Mouse (Mus musculus) layer of hippocampus, adult 2 months (tissue): ENCODE data around the gene Plch1. TPM values are rescaled to one million over a fixed set of nuclear protein-coding genes. Genes with fewer than 3 reads are reported as not detected.
A peak's percentile ranks its signal among the peaks of the same experiment; 100 is the strongest.

Source experiments
- DNase-seq, 2 experiments: peaks; one replicate each; pipeline ENCODE4 v3.0.0; 2022; ENCODE audit warnings: low spot score in 2 of 2
- H3K27ac ChIP-seq: fragments of 200-600 bp; 2 replicates; pipeline ENCODE4 v1.8.1; 2022
- H3K4me3 ChIP-seq: fragments of 200-600 bp; 2 replicates; pipeline ENCODE4 v1.8.1; 2022; ENCODE audit warnings: mild to moderate bottlenecking
- CTCF ChIP-seq: fragments of 200-600 bp; conservative IDR thresholded peaks from 2 replicates; pipeline ENCODE4 v1.8.1; 2022; ENCODE audit warnings: antibody characterized with exemption, mild to moderate bottlenecking, moderate library complexity
- total RNA-seq, 2 experiments: library from RNA; stranded (reverse); gene quantifications; 2 replicates each; pipeline ENCODE4 v1.2.3; 2021

Plch1 gene
- total RNA-seq, 2 experiments from 2014 or later: 3.9 to 5.0 TPM

- Histone ChIP-seq H3K27ac (no peak overlapping the region), H3K4me3 (no peak overlapping the region)
- DNase-seq: no peak
- TF ChIP-seq CTCF: no peak
These were observed 138.5 kb downstream of the Plch1 start for GRCm38 (mm10) chr3:63760821-63761220.

- no peak overlapping the region for H3K4me3 ChIP-seq
- no peak for TF ChIP-seq CTCF
- DNase-seq: no peak
- no peak overlapping the region for H3K27ac ChIP-seq
These were observed 159.2 kb downstream of the Plch1 start for GRCm38 (mm10) chr3:63740073-63740472.

DNA sequence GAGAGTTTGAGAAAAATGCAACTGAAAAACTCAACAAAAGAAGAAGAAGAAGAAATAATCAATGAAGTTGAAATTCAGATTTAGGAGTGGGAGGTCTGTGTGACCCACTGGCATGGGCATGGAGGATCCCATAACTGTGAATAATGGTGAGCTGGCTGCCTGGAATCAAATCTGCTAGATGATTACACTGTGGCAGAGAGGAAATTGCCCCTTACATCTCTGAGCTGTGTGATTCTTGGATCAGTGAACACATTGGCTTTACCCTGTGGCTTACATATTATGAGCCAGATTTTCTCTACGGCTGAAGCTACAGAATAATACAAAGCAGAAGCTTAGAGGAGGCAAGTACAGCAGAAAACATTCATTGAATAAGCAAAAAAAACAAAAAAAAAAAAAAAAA lies 170.9 kb downstream of the Plch1 start:
- TF ChIP-seq CTCF: no peak
- DNase-seq: no peak

DNA sequence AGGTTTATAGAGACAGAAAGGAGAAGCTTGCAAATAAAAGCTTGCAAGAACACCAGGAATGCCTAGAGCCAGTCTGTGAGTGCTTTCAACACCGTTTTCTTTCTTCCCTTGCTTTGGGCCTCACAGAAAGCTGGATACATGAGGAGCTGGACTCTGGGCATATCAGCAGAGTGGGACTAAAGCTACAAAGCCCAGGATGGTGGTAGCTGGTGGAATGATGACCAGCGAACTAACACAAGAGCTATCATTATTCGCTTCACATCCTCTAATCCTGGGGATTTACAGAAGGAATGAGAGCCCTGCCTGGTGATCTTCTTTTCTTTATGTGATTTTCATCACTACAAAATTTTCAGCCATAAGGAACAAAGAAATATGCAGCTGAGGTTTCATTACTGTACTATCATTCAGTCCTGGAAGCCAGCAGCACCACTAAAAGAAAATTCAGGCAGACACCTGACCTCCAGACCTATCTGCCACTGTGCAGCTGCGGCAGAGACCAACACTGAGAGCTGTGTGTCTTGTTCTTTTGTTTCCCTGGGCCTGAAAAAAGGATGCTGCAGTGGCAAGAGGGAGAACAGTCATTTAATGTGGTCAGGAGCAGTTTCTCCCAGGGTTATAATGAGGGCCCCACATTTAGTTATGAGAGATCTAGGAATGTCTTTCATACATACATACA lies 172.5 kb downstream of the Plch1 start:
- H3K27ac ChIP-seq: no peak overlapping the region
- no peak for DNase-seq
- H3K4me3 ChIP-seq: no peak overlapping the region
- TF ChIP-seq CTCF: no peak

More for the DNA sequence above, 170.9 kb downstream of the Plch1 start:
- Histone ChIP-seq H3K27ac (no peak overlapping the region), H3K4me3 (no peak overlapping the region)

DNA sequence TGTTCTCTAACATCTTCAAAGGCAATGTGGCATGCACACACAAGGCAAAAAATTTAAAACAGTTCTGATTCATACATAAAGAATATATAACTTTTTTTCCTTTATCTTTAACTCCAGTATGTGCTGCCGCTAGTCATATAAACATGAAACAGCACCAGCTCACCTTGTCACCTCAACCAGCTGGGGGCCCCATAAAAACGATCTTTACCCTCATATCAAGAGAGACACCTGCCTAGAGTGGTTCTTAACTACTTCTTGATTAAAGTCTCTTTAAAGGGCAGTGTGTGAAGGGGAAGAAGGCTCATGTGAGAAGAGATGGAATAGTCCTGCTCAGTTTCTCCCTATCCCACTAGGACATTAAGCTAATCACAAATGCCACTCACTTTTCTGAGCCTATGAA lies 205.6 kb downstream of the Plch1 start:
- TF ChIP-seq CTCF: no peak
- DNase-seq: no peak
- H3K4me3 ChIP-seq: no peak overlapping the region
- H3K27ac ChIP-seq: no peak overlapping the region

DNA sequence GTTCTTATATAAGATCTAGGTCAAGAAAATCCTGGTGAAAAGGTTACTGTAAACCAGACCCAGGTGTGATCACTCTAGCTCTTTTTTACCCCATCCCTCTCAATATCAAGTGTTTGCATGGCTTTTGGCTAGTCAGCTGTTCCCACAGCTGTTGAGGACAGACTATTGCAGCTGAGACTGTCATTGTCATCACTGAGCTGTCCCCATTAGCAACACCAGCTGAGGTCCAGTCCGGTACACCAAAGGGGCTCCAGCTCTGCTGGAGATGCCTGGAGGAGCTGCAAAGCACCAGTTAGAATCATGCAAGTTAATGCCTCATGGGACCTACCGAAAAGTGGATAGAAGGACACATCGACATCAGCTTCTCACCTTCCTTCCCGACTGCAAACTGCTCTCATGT lies 206.5 kb downstream of the Plch1 start:
- TF ChIP-seq CTCF: no peak
- no peak overlapping the region for H3K4me3 ChIP-seq
- H3K27ac ChIP-seq: no peak overlapping the region
- DNase-seq: no peak

- no peak for DNase-seq
- Histone ChIP-seq H3K27ac (no peak overlapping the region), H3K4me3 (no peak overlapping the region)
- no peak for TF ChIP-seq CTCF
These were observed 230.5 kb downstream of the Plch1 start for GRCm38 (mm10) chr3:63668779-63669178.

DNA sequence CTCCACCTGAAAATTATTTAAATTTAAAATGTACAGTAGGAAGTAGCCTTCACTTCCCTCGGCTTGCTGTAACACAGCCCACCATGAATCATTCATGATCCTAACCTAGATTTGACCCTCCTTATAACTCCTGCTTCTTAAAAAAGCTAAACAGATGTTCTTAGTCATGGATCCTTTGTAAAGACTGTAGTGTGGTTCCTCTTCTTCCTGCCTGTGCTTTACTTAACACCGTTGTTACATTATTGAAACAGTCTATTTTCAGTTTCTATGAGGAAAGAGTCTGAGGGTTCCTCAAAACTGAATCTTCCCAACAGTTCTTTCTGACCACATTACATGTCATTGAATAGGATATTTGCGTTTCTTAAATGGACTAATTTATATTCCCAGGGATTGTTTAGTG lies 234.0 kb downstream of the Plch1 start:
- TF ChIP-seq CTCF: no peak
- DNase-seq: no peak
- Histone ChIP-seq H3K4me3 (no peak overlapping the region), H3K27ac (no peak overlapping the region)

GRCm38 (mm10) chr3:63664575-63665243 lies 234.6 kb downstream of the Plch1 start:
- peak in 1 of 2 experiments; percentile 35 for DNase-seq
- Histone ChIP-seq H3K4me3 (no peak overlapping the region), H3K27ac (no peak overlapping the region)
- TF ChIP-seq CTCF: no peak

Other genes with a start within 250 kb of the Plch1 start
- gene E130311K13Rik, start 30.0 kb upstream of the Plch1 start, total RNA-seq: 10 to 100 TPM; 13.5 to 13.6 TPM
- 10 to 100 TPM; 27.7 to 29.0 TPM for gene Slc33a1, start 65.3 kb upstream of the Plch1 start, total RNA-seq
- gene Gmps, start 76.6 kb upstream of the Plch1 start, total RNA-seq: 10 to 100 TPM; 47.2 to 48.5 TPM
- gene Vmn2r1, start 182.1 kb upstream of the Plch1 start, total RNA-seq: under 1 TPM; 0.36 to 0.69 TPM
- not detected for gene Vmn2r2, start 242.5 kb upstream of the Plch1 start, total RNA-seq